Mouse (Mus musculus): ENCODE results near the gene Arg2. TPM values are rescaled to one million over a fixed set of nuclear protein-coding genes. Genes with fewer than 3 reads are reported as not detected.

The Arg2 gene
- total and polyA plus RNA-seq, 3 experiments = not detected

- no peak overlapping the region for H3K4me3 ChIP-seq (ENCODE audit: control insufficient read depth in 1 of 2, insufficient read depth in 1 of 2, low read depth in 2 of 2, low read length in 2 of 2)
- no peaks in the 10 kb centered on the region for H3K9me3 ChIP-seq (replicated peaks; ENCODE audit: insufficient read depth, low read length)
- no peak overlapping the region for H3K27ac ChIP-seq (ENCODE audit: control insufficient read depth, low read depth, low read length)
- H3K36me3 ChIP-seq (ENCODE audit: control insufficient read depth in 1 of 2, insufficient read depth in 2 of 2, low read length in 2 of 2) = no peaks in the 10 kb centered on the region
- H3K79me2 ChIP-seq (ENCODE audit: control insufficient read depth, insufficient read depth, low read length, poor library complexity) = no peaks in the 10 kb centered on the region
- no peak overlapping the region for H3K9ac ChIP-seq (ENCODE audit: control insufficient read depth, low read depth, low read length, poor library complexity, severe bottlenecking)
- H3K27me3 ChIP-seq (ENCODE audit: control insufficient read depth in 1 of 2, insufficient read depth in 2 of 2, low read length in 2 of 2) = peaks cover 4 to 11% of the 10 kb centered on the region in 2 experiments
- H3K4me1 ChIP-seq (ENCODE audit: control insufficient read depth in 1 of 2, insufficient read depth in 2 of 2, low read length in 2 of 2) = no peaks in the 10 kb centered on the region
- no peak for DNase-seq (ENCODE audit: low read depth, low spot score)
- TF ChIP-seq TBP (IDR thresholded peaks at IDR 0.05; ENCODE audit: low read depth, low read length) (no peak), ZMIZ1 (IDR thresholded peaks at IDR 0.05; ENCODE audit: low read depth, low read length) (no peak), MYB (IDR thresholded peaks at IDR 0.05; ENCODE audit: low read depth, low read length) (no peak), EP300 (IDR thresholded peaks at IDR 0.05; ENCODE audit: low read depth in 1 of 2, low read length in 2 of 2) (no peak), GATA1 (IDR thresholded peaks at IDR 0.05; ENCODE audit: low read depth, low read length) (no peak)
These were observed 11.6 kb upstream of the Arg2 start for GRCm38 (mm10) chr12:79118991-79119390.

- no peak overlapping the region for H3K27ac ChIP-seq (ENCODE audit: control insufficient read depth, low read depth, low read length)
- no peaks in the 10 kb centered on the region for H3K4me1 ChIP-seq (ENCODE audit: control insufficient read depth in 1 of 2, insufficient read depth in 2 of 2, low read length in 2 of 2)
- H3K4me3 ChIP-seq (ENCODE audit: control insufficient read depth in 1 of 2, insufficient read depth in 1 of 2, low read depth in 2 of 2, low read length in 2 of 2) = no peak overlapping the region
- H3K27me3 ChIP-seq (ENCODE audit: control insufficient read depth in 1 of 2, insufficient read depth in 2 of 2, low read length in 2 of 2) = peaks cover 4 to 11% of the 10 kb centered on the region in 2 experiments
- no peaks in the 10 kb centered on the region for H3K36me3 ChIP-seq (ENCODE audit: control insufficient read depth in 1 of 2, insufficient read depth in 2 of 2, low read length in 2 of 2)
- peak; percentile 55 for DNase-seq (ENCODE audit: low read depth, low spot score)
- TF ChIP-seq ZC3H11A (IDR thresholded peaks at IDR 0.05; ENCODE audit: low read depth, low read length) (0 out of 2 replicates have a peak, but pooled peaks have one; percentile 38), POLR2A (IDR thresholded peaks at IDR 0.05; ENCODE audit: control insufficient read depth in 1 of 2, insufficient read depth in 1 of 2, low read depth in 1 of 2, low read length in 2 of 2, poor library complexity in 1 of 2) (no peak), CTCF (IDR thresholded peaks at IDR 0.05 in 2 of 3, conservative IDR thresholded peaks at IDR 0.05 in 1 of 3; ENCODE audit: control insufficient read depth in 1 of 3, insufficient read depth in 1 of 3, low read depth in 2 of 3, low read length in 3 of 3, poor library complexity in 1 of 3, severe bottlenecking in 1 of 3) (peak in 2 of 3 experiments; percentile 36 to 62; a peak in 4 of 6 replicates), GATA1 (IDR thresholded peaks at IDR 0.05; ENCODE audit: low read depth, low read length) (no peak), SIN3A (IDR thresholded peaks at IDR 0.05; ENCODE audit: low read length) (peak; percentile 26; the same call in 1 of the 2 replicates), RAD21 (IDR thresholded peaks at IDR 0.05; ENCODE audit: low read depth, low read length) (peak; percentile 48), SMC3 (IDR thresholded peaks at IDR 0.05; ENCODE audit: low read depth, low read length) (peak; percentile 68)
- H3K79me2 ChIP-seq (ENCODE audit: control insufficient read depth, insufficient read depth, low read length, poor library complexity) = no peaks in the 10 kb centered on the region
- H3K9me3 ChIP-seq (replicated peaks; ENCODE audit: insufficient read depth, low read length) = no peaks in the 10 kb centered on the region
- no peak overlapping the region for H3K9ac ChIP-seq (ENCODE audit: control insufficient read depth, low read depth, low read length, poor library complexity, severe bottlenecking)
These were observed 7.8 kb upstream of the Arg2 start for GRCm38 (mm10) chr12:79122820-79123219.

GRCm38 (mm10) chr12:79131178-79131675 lies 650 bp downstream of the Arg2 start:
- Histone ChIP-seq H3K4me3 (ENCODE audit: control insufficient read depth in 1 of 2, insufficient read depth in 1 of 2, low read depth in 2 of 2, low read length in 2 of 2) (no peak overlapping the region), H3K9me3 (replicated peaks; ENCODE audit: insufficient read depth, low read length) (no peaks in the 10 kb centered on the region), H3K27ac (ENCODE audit: control insufficient read depth, low read depth, low read length) (no peak overlapping the region), H3K9ac (ENCODE audit: control insufficient read depth, low read depth, low read length, poor library complexity, severe bottlenecking) (no peak overlapping the region), H3K27me3 (ENCODE audit: control insufficient read depth in 1 of 2, insufficient read depth in 2 of 2, low read length in 2 of 2) (peaks cover 3 to 12% of the 10 kb centered on the region in 2 experiments), H3K4me1 (ENCODE audit: control insufficient read depth in 1 of 2, insufficient read depth in 2 of 2, low read length in 2 of 2) (no peaks in the 10 kb centered on the region), H3K79me2 (ENCODE audit: control insufficient read depth, insufficient read depth, low read length, poor library complexity) (no peaks in the 10 kb centered on the region), H3K36me3 (ENCODE audit: control insufficient read depth in 1 of 2, insufficient read depth in 2 of 2, low read length in 2 of 2) (no peaks in the 10 kb centered on the region)
- TF ChIP-seq RCOR1 (IDR thresholded peaks at IDR 0.05; ENCODE audit: low read depth, low read length) (no peak), CHD1 (IDR thresholded peaks at IDR 0.05; ENCODE audit: low read depth, low read length) (no peak), POLR2A (IDR thresholded peaks at IDR 0.05; ENCODE audit: control insufficient read depth in 1 of 2, insufficient read depth in 1 of 2, low read depth in 1 of 2, low read length in 2 of 2, poor library complexity in 1 of 2) (no peak), JUND (IDR thresholded peaks at IDR 0.05; ENCODE audit: low read depth, low read length) (no peak), USF1 (IDR thresholded peaks at IDR 0.05; ENCODE audit: low read depth, low read length) (no peak), MYC (IDR thresholded peaks at IDR 0.05; ENCODE audit: low read depth, low read length) (no peak)
- no peak for DNase-seq (ENCODE audit: low read depth, low spot score)

All from MEL (cell line).